Mouse (Mus musculus) bone marrow, adult 2 months (tissue): ENCODE results near the gene Atxn1. TPM values are rescaled to one million over a fixed set of nuclear protein-coding genes. Genes with fewer than 3 reads are reported as not detected.

Source experiments
- H3K27ac ChIP-seq: fragments of 200-500 bp; 2 replicates; pipeline ENCODE4 v1.5.1; 2012; ENCODE audit warnings: low read depth, mild to moderate bottlenecking, control low read depth, inconsistent platforms, low read length; ENCODE audit not compliant: control insufficient read depth, poor library complexity, insufficient read depth
- H3K4me1 ChIP-seq: fragments of 200-500 bp; 2 replicates; pipeline ENCODE4 v1.6.1; 2011; ENCODE audit warnings: low read length; ENCODE audit not compliant: control insufficient read depth, insufficient read depth
- H3K4me3 ChIP-seq: fragments of 200-500 bp; replicated peaks from 2 replicates; pipeline ENCODE3; 2011; ENCODE audit warnings: mild to moderate bottlenecking, low read depth, low read length, control low read depth; ENCODE audit not compliant: control insufficient read depth
- CTCF ChIP-seq: fragments of 200-500 bp; IDR thresholded peaks from 2 replicates; pipeline ENCODE4 v1.5.1; 2011; ENCODE audit warnings: low read length, control low read depth; ENCODE audit not compliant: control insufficient read depth, insufficient read depth
- POLR2A ChIP-seq: fragments of 200-500 bp; IDR thresholded peaks from 2 replicates; pipeline ENCODE4 v1.6.1; 2011; ENCODE audit warnings: low read depth, mild to moderate bottlenecking, control low read depth, low read length, borderline replicate concordance; ENCODE audit not compliant: control insufficient read depth
- WGBS: fragments of 180-500 bp; shearing (Covaris S2); methylation state at CpG from one replicate; pipeline ENCODE4 v1.1.7; 2018; 5-methylcytosine and 5-hydroxymethylcytosine counted together
- polyA plus RNA-seq: library from polyadenylated mRNA; stranded (reverse); fragments of >200 nt; gene quantifications from 2 replicates; pipeline ENCODE4 v1.2.4, GENCODE M21; 2011; ENCODE audit warnings: low replicate concordance; ENCODE audit not compliant: missing spikeins, insufficient read depth, insufficient read length

The Atxn1 gene
- polyA plus RNA-seq, 1 experiment, result 5.8 TPM

- H3K4me1 ChIP-seq, result peaks cover 1% of the 10 kb centered on the region; the same call in 1 of the 2 replicates
- H3K27ac ChIP-seq, result no peak overlapping the region
- WGBS, result 73% methylated on average over 11 of the region's 11 CpGs
- TF ChIP-seq CTCF (no peak), POLR2A (no peak)
- no peak overlapping the region for H3K4me3 ChIP-seq
Observed at GRCm38 (mm10) chr13:45614762-45615161, 350.0 kb downstream of the Atxn1 start.

GRCm38 (mm10) chr13:45613346-45613745 is 351.5 kb downstream of the Atxn1 start:
- 40% methylated on average over 5 of the region's 5 CpGs for WGBS
- Histone ChIP-seq H3K4me3 (no peak overlapping the region), H3K4me1 (peaks cover 1% of the 10 kb centered on the region; the same call in 1 of the 2 replicates), H3K27ac (no peak overlapping the region)
- TF ChIP-seq POLR2A (no peak), CTCF (peak; percentile 48; the same call in 1 of the 2 replicates)

GRCm38 (mm10) chr13:45611554-45611953 is 353.3 kb downstream of the Atxn1 start:
- no peaks in the 10 kb centered on the region for H3K4me1 ChIP-seq
- H3K27ac ChIP-seq, result no peak overlapping the region
- no peak overlapping the region for H3K4me3 ChIP-seq
- TF ChIP-seq POLR2A (no peak), CTCF (no peak)
- whole genome bisulfite sequencing, result 85% methylated on average over 3 of the region's 3 CpGs

GRCm38 (mm10) chr13:45609461-45609860 is 355.3 kb downstream of the Atxn1 start:
- TF ChIP-seq CTCF (no peak), POLR2A (no peak)
- H3K4me1 ChIP-seq, result no peaks in the 10 kb centered on the region
- H3K4me3 ChIP-seq, result no peak overlapping the region
- 74% methylated on average over 4 of the region's 4 CpGs for WGBS
- H3K27ac ChIP-seq, result no peak overlapping the region

GRCm38 (mm10) chr13:45608593-45608992 is 356.2 kb downstream of the Atxn1 start:
- Histone ChIP-seq H3K4me3 (no peak overlapping the region), H3K4me1 (no peaks in the 10 kb centered on the region), H3K27ac (no peak overlapping the region)
- 94% methylated on average over 5 of the region's 5 CpGs for WGBS
- TF ChIP-seq POLR2A (no peak), CTCF (no peak)

GRCm38 (mm10) chr13:45607946-45608345 is 356.9 kb downstream of the Atxn1 start:
- TF ChIP-seq POLR2A, result no peak
- TF ChIP-seq CTCF, result no peak
- H3K4me3 ChIP-seq, result no peak overlapping the region
- H3K4me1 ChIP-seq, result no peaks in the 10 kb centered on the region
- no peak overlapping the region for H3K27ac ChIP-seq
- 49% methylated on average over 2 of the region's 2 CpGs for WGBS

- 84% methylated on average over 6 of the region's 6 CpGs for WGBS
- no peaks in the 10 kb centered on the region for H3K4me1 ChIP-seq
- no peak overlapping the region for H3K27ac ChIP-seq
- no peak overlapping the region for H3K4me3 ChIP-seq
- TF ChIP-seq POLR2A, result no peak
- TF ChIP-seq CTCF, result no peak
Observed at GRCm38 (mm10) chr13:45603636-45604035, 361.2 kb downstream of the Atxn1 start.

- Histone ChIP-seq H3K4me1 (no peaks in the 10 kb centered on the region), H3K4me3 (no peak overlapping the region), H3K27ac (no peak overlapping the region)
- TF ChIP-seq POLR2A (no peak), CTCF (no peak)
- WGBS, result 19% methylated on average over 6 of the region's 6 CpGs
Observed at GRCm38 (mm10) chr13:45600443-45600842, 364.4 kb downstream of the Atxn1 start.

GRCm38 (mm10) chr13:45599831-45600230 is 365.0 kb downstream of the Atxn1 start:
- TF ChIP-seq CTCF (no peak), POLR2A (no peak)
- Histone ChIP-seq H3K4me3 (no peak overlapping the region), H3K4me1 (no peaks in the 10 kb centered on the region), H3K27ac (no peak overlapping the region)
- 79% methylated on average over 2 of the region's 2 CpGs for WGBS
